Mouse (Mus musculus): Measurements from ENCODE around the gene Stam2.

DNA sequence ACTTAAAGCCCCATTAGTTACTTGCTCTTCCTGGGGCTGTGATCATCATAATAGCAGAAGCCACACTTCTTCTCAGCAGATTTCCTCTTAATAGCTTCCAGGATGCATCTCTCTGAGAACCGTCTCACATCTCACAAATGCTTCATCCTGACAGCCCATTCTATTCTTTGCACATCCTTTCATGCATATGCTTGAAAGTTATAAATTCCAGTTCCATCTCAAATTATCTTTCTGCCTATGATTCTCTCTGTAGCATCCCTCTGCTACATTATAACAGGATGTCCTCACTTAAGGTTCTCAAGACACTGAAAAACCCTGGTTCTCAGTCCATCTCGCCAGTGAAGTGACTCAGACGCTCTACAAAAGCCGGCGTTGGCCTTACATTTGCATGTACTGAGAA, 85.4 kb downstream of the Stam2 start:
- TF ChIP-seq GATA1 (IDR thresholded peaks at IDR 0.05; ENCODE audit: borderline replicate concordance, low read length) (no peak), FLI1 (IDR thresholded peaks at IDR 0.05; ENCODE audit: low read length) (no peak)

All from megakaryocyte, embryonic 14.5 days (primary cell).